Mouse (Mus musculus) CD4-positive, CD25-positive, alpha-beta regulatory T cell, adult 4 months (primary cell): ENCODE results near the gene Ppif. TPM values are rescaled to one million over a fixed set of nuclear protein-coding genes. Genes with fewer than 3 reads are reported as not detected.
A peak's percentile ranks its signal among the peaks of the same experiment; 100 is the strongest.

Experiments
- ATAC-seq: one replicate; pipeline ENCODE4 v1.8.0; 2017
- polyA plus RNA-seq, 2 experiments: library from polyadenylated mRNA; unstranded; fragments of 100-300 nt; shearing (Covaris generic); gene quantifications; one replicate each; pipeline ENCODE4 v1.2.1; 2017

The Ppif gene
- polyA plus RNA-seq, 2 experiments from 2014 or later, result 22.0 to 27.0 TPM

GRCm38 (mm10) chr14:25738591-25739001, 44.6 kb downstream of the Ppif start:
- ATAC-seq, result no peak

GRCm38 (mm10) chr14:25739957-25740565, 46.1 kb downstream of the Ppif start:
- no peak for ATAC-seq

DNA sequence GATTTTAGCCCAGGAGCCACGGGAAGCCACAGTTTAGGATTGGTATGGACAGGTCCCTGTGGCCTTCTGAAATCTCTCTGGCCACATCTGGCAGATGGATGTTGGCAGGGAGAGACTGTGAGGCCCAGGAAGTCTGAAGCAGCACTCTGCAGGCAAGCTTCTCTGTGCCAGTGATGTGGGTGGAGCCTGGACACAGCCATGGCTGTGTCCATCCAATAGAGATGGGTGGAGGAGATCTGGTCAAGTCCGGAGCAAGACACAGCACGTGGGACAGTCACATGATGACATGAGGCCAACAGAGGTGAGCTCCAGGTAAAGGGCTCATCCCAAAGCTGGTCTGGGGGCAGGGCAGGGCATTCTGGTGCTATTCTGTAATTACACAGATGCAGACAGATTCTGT, 47.3 kb downstream of the Ppif start:
- no peak for ATAC-seq

DNA sequence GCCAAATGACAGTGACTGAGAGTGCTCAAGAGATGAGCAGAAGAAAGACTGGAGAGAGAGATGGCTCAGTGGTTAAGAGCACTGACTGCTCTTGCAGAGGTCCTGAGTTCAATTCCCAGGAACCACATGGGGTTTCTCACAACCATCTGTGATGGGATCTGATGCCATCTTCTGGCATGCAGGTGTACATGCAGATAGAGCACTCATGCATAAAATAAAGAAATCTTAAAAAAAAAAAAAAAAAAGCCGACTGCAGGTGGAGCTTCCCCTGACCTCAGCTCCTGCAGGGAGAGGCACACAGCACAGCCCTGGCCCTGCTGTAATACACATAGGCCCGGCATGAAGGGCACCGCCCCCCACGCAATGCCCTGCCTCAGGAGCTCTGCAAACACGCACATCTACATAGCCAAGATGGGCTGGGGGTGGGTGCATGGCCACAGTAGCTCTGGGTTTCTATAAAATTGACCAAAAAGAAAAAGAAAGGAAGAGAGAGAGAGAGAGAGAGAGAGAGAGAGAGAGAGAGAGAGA, 48.0 kb downstream of the Ppif start:
- ATAC-seq, result no peak

GRCm38 (mm10) chr14:25742943-25743342, 49.0 kb downstream of the Ppif start:
- ATAC-seq, result no peak

DNA sequence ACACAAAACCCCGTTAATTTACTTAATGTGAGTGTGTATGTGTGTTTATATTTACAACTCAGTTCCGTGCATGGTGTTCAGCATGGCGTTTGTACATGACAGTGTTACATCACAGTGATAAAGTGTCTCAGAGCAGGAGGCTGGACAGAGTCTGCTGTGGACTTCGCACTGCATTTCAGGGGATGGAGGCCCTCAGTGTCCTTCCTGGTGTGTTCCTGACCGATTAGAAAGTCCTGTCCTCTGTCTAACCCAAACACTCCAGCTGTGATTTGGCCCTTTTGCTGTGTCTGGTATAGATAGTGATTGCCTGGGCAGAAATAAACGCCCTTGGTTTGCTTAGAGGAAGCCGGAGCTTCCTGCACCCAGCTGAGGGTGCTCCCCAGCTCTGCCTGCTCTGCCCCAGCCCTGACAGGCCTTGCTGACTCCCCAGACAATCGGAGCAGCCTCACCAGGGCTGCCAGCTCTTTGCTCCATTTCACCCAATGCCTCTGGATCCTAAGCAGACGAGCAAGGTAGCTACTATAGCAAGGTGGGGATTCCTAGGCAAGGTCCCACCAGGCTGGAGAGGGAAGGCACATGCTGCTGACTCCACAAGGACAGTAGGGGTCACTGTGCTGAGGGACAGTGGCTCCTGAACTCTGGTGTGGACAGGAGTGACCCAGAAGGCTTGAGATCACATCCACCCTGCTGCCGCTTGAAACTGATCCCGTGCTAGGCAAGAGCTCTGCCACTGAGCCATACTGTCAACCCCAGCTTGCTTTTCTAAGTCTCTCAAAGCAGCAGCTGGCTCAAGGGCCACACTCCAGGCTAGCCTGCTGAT, 51.6 kb downstream of the Ppif start:
- ATAC-seq, result no peak

GRCm38 (mm10) chr14:25746371-25746770, 52.4 kb downstream of the Ppif start:
- ATAC-seq, result no peak

DNA sequence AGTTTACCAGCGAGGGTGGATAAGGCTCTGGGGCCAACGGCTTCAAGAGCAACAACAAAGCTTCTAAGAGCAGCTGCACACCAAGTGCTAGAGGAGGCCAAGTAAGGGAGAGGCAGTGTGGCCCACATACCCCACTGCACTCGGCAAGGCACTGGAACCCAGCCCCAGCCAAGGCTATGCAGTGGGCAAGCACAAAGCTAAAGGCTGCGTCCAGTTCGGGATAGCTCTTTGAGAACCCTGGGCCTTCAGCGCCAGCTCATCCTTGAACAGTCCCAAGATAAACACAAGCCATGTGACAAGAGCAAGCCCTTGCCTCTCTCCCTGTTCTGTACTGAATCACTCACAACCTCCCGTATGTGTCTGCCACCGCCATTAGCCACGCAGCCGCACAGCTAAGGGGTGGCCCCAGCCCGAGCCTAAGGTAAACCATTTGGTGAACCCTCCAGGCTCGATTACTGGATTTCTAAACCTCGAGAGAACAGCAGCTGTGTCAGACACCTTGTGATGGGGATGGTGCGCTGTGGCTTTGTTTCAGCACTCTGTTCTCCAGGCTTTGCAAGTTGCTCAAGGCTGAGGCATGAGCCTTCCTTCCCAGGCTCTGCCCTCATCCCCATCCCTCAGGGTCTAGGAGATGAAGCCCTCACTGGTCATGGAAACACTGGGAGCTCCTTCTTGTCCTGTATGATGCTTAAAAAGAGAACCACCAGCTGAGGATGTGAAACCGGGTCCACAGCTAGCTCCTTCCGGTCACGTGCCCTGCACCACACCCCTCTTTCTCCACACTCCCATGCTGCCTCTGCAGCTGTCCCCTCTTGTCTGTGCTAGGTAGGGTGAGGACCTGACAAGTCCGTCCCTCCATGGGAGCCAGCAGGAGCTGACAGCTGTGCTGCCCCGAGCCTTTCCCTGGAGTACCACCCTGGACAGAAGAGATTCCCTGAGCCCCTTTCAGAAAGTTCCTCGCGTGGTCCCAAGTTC, 53.3 kb downstream of the Ppif start:
- ATAC-seq, result peak; percentile 71

- ATAC-seq, result no peak
These were observed 54.2 kb downstream of the Ppif start for GRCm38 (mm10) chr14:25747996-25748756.

DNA sequence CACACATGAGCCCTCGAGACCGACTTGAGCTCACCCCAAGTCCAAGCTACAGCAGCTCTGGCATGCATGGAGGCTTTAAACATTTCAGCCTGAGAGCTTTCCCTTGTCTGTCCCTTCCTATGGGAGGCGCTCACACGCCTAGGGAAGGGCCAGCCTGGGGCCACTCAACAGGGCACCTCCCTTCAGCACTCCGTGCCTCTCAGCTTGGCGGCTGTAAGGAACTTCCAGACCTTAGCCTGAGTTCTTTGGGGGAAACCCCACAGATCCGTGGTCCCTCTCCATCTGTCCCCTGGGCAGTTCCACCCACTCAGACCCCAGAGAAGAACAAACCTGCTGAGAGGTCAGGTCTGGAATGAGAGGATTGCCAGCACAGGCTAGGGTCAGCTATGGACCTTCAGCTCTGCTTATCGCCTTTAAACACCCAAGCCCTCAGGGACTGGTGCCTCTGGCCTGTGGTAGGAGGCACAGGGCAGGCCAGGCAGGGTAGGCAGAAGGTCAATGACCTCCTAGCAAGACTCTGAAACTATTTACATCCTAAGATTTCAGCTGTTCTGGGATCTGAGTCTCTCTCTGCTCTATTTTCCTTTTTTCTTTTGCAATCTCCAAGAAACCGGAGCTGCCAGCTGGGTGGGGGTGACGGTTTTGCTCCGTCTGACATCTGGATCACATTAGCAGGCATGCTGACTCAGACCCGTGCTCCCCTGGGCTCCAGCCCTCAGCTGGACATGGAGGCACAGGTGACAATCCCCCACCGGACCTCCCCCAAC, 55.4 kb downstream of the Ppif start:
- ATAC-seq, result no peak

Other genes starting within 250 kb of the Ppif start
- gene Zmiz1, start 235.0 kb upstream of the Ppif start, polyA plus RNA-seq, result 10 to 100 TPM; 21.2 to 34.3 TPM
- gene Zcchc24, start 74.9 kb downstream of the Ppif start, polyA plus RNA-seq, result 1 to 10 TPM in 1 of 2 experiments, under 1 TPM in 1; 0.84 to 1.3 TPM
- 10 to 100 TPM; 59.7 to 84.6 TPM for gene Anxa11, start 148.0 kb downstream of the Ppif start, polyA plus RNA-seq
- gene Plac9a, start 208.9 kb downstream of the Ppif start, polyA plus RNA-seq, result not detected
- 1 to 10 TPM; 5.5 to 6.8 TPM for gene Tmem254a, start 233.5 kb downstream of the Ppif start, polyA plus RNA-seq
- not detected for gene Cphx1, start 244.2 kb downstream of the Ppif start, polyA plus RNA-seq